Mouse (Mus musculus): ENCODE data around the gene Gabrr1. TPM values are rescaled to one million over a fixed set of nuclear protein-coding genes. Genes with fewer than 3 reads are reported as not detected.
"Not testable (repeated sequence)": the region's sequence is repeated elsewhere in the genome, so short reads cannot be mapped to it uniquely, and the experiment has no call there.

The Gabrr1 gene
- total RNA-seq (2021): under 1 TPM; 0.21 to 0.41 TPM
- long read RNA-seq, experiment 1: 0 reads
- long read RNA-seq, experiment 2, partial matches to known transcripts: 0 of 2 reads
- long read RNA-seq, experiment 2, other reads (novel, unspliced or antisense): 1 of 2 reads

- no peak for DNase-seq (ENCODE audit: low spot score in 2 of 2)
Observed at GRCm38 (mm10) chr4:33132221-33132620, at the start of gene Gabrr1. TSS of gene Gabrr1 (plus strand) at chr4:33132521.

- DNase-seq (ENCODE audit: low spot score in 2 of 2): no peak
Observed at GRCm38 (mm10) chr4:33099118-33099694, 33.1 kb upstream of the Gabrr1 start.

- DNase-seq (ENCODE audit: low spot score in 2 of 2): no peak
Observed at GRCm38 (mm10) chr4:33109720-33110458, 22.4 kb upstream of the Gabrr1 start.

- DNase-seq (ENCODE audit: low spot score in 2 of 2): no peak
Observed at GRCm38 (mm10) chr4:33110845-33111244, 21.5 kb upstream of the Gabrr1 start.

GRCm38 (mm10) chr4:33111358-33111757, 21.0 kb upstream of the Gabrr1 start:
- DNase-seq (ENCODE audit: low spot score in 2 of 2): no peak

- DNase-seq (ENCODE audit: low spot score in 2 of 2): not testable (repeated sequence)
Observed at GRCm38 (mm10) chr4:33112866-33113265, 19.5 kb upstream of the Gabrr1 start.

- DNase-seq (ENCODE audit: low spot score in 2 of 2): peak; percentile 81 to 90
Observed at GRCm38 (mm10) chr4:33119118-33119517, 13.2 kb upstream of the Gabrr1 start.

- DNase-seq (ENCODE audit: low spot score in 2 of 2): peak; percentile 20 to 57
Observed at GRCm38 (mm10) chr4:33124493-33124892, 7.8 kb upstream of the Gabrr1 start.

- peak in 1 of 2 experiments; percentile 20 for DNase-seq (ENCODE audit: low spot score in 2 of 2)
Observed at GRCm38 (mm10) chr4:33125409-33126084, 6.8 kb upstream of the Gabrr1 start.

GRCm38 (mm10) chr4:33146679-33147291, 14.5 kb downstream of the Gabrr1 start:
- DNase-seq (ENCODE audit: low spot score in 2 of 2): no peak

- peak in 1 of 2 experiments; percentile 54 for DNase-seq (ENCODE audit: low spot score in 2 of 2)
Observed at GRCm38 (mm10) chr4:33147825-33148224, 15.5 kb downstream of the Gabrr1 start.

GRCm38 (mm10) chr4:33149150-33149549, 16.8 kb downstream of the Gabrr1 start:
- no peak for DNase-seq (ENCODE audit: low spot score in 2 of 2)

GRCm38 (mm10) chr4:33152087-33153038, 20.0 kb downstream of the Gabrr1 start:
- no peak for DNase-seq (ENCODE audit: low spot score in 2 of 2)

GRCm38 (mm10) chr4:33183477-33183876, 51.2 kb downstream of the Gabrr1 start:
- no peak for DNase-seq (ENCODE audit: low spot score in 2 of 2)

GRCm38 (mm10) chr4:33188164-33188563, 55.8 kb downstream of the Gabrr1 start:
- no peak for DNase-seq (ENCODE audit: low spot score in 2 of 2)

GRCm38 (mm10) chr4:33188781-33189734, 56.7 kb downstream of the Gabrr1 start:
- peak; percentile 89 to 91 for DNase-seq (ENCODE audit: low spot score in 2 of 2)

GRCm38 (mm10) chr4:33189735-33190036, 57.4 kb downstream of the Gabrr1 start, which contains the start of gene Pm20d2:
TSS of gene Pm20d2 (minus strand) at chr4:33189737.
- DNase-seq (ENCODE audit: low spot score in 2 of 2): no peak

- DNase-seq (ENCODE audit: low spot score in 2 of 2): no peak
Observed at GRCm38 (mm10) chr4:33198117-33198516, 65.8 kb downstream of the Gabrr1 start.

- peak; percentile 32 to 58 for DNase-seq (ENCODE audit: low spot score in 2 of 2)
Observed at GRCm38 (mm10) chr4:33204682-33205081, 72.4 kb downstream of the Gabrr1 start.

All from layer of hippocampus, postnatal 14 days (tissue).